Mouse (Mus musculus) brown adipose tissue, adult 24 weeks (tissue): Measurements from ENCODE around the gene Ctsa. TPM values are rescaled to one million over a fixed set of nuclear protein-coding genes. Genes with fewer than 3 reads are reported as not detected.
"Not testable (repeated sequence)": the region's sequence is repeated elsewhere in the genome, so short reads cannot be mapped to it uniquely, and the experiment has no call there.

Experiments used
- H3K27ac ChIP-seq: fragments of 200-500 bp; replicated peaks from 2 replicates; pipeline ENCODE4 v1.5.1; 2012; ENCODE audit warnings: low read depth, mild to moderate bottlenecking, low read length
- H3K4me1 ChIP-seq: fragments of 200-500 bp; 2 replicates; pipeline ENCODE4 v1.6.1; 2012; ENCODE audit warnings: low read length, mixed read lengths; ENCODE audit not compliant: control insufficient read depth, insufficient read depth, insufficient read length
- H3K4me3 ChIP-seq: fragments of 200-500 bp; 2 replicates; pipeline ENCODE4 v1.5.1; 2012; ENCODE audit warnings: low read depth, mild to moderate bottlenecking, low read length, moderate library complexity; ENCODE audit not compliant: insufficient read depth
- polyA plus RNA-seq: library from polyadenylated mRNA; stranded (reverse); fragments of >200 nt; gene quantifications from 2 replicates; pipeline ENCODE4 v1.2.4, GENCODE M21; 2012; ENCODE audit not compliant: missing spikeins, insufficient read depth, insufficient read length

The Ctsa gene
- polyA plus RNA-seq, 1 experiment = 44.9 TPM

- Histone ChIP-seq H3K4me1 (peaks cover 13% of the 10 kb centered on the region; the same call in 1 of the 2 replicates), H3K27ac (peak overlapping the region; percentile 83), H3K4me3 (peak overlapping the region; percentile 36)
These were observed 41.6 kb downstream of the Ctsa start for GRCm38 (mm10) chr2:164874239-164874769.

- H3K4me1 ChIP-seq = peaks cover 13% of the 10 kb centered on the region; the same call in 1 of the 2 replicates
- H3K4me3 ChIP-seq, H3K27ac ChIP-seq: not testable (repeated sequence)
These were observed 43.0 kb downstream of the Ctsa start for GRCm38 (mm10) chr2:164875648-164876047.

- Histone ChIP-seq H3K4me3 (peak overlapping the region; percentile 91; the same call in 1 of the 2 replicates), H3K4me1 (peaks cover 10% of the 10 kb centered on the region; the same call in 1 of the 2 replicates), H3K27ac (peak overlapping the region; percentile 83)
These were observed 44.9 kb downstream of the Ctsa start for GRCm38 (mm10) chr2:164877376-164878215.

- H3K4me3 ChIP-seq = peak overlapping the region; percentile 91
- peaks cover 8% of the 10 kb centered on the region; the same call in 1 of the 2 replicates for H3K4me1 ChIP-seq
- H3K27ac ChIP-seq = peak overlapping the region; percentile 83
These were observed 46.0 kb downstream of the Ctsa start for GRCm38 (mm10) chr2:164878509-164879227.

GRCm38 (mm10) chr2:164879228-164879567, 46.5 kb downstream of the Ctsa start, which contains the start of gene Pcif1:
Pcif1 (plus strand) TSS chr2:164879304.
- Histone ChIP-seq H3K27ac (peak within 1 kb of the TSS; percentile 98), H3K4me3 (peak within 1 kb of the TSS; percentile 91), H3K4me1 (peaks cover 8% of the 10 kb centered on the region; the same call in 1 of the 2 replicates)

GRCm38 (mm10) chr2:164879568-164880277, 47.0 kb downstream of the Ctsa start:
- peak overlapping the region; percentile 91 for H3K4me3 ChIP-seq
- peaks cover 6% of the 10 kb centered on the region; the same call in 1 of the 2 replicates for H3K4me1 ChIP-seq
- H3K27ac ChIP-seq = peak overlapping the region; percentile 98

GRCm38 (mm10) chr2:164882619-164883018, 49.9 kb downstream of the Ctsa start:
- Histone ChIP-seq H3K4me1 (0 out of 2 replicates have a peak, but pooled peaks cover 4% of the 10 kb centered on the region), H3K27ac (no peak overlapping the region), H3K4me3 (no peak overlapping the region)

- H3K27ac ChIP-seq = no peak overlapping the region
- H3K4me1 ChIP-seq = no peaks in the 10 kb centered on the region
- no peak overlapping the region for H3K4me3 ChIP-seq
These were observed 53.1 kb downstream of the Ctsa start for GRCm38 (mm10) chr2:164885788-164886187.

- no peak overlapping the region for H3K4me3 ChIP-seq
- H3K4me1 ChIP-seq = no peaks in the 10 kb centered on the region
- H3K27ac ChIP-seq = no peak overlapping the region
These were observed 53.9 kb downstream of the Ctsa start for GRCm38 (mm10) chr2:164886617-164887016.

- Histone ChIP-seq H3K27ac (no peak overlapping the region), H3K4me1 (no peaks in the 10 kb centered on the region), H3K4me3 (no peak overlapping the region)
These were observed 56.3 kb downstream of the Ctsa start for GRCm38 (mm10) chr2:164888996-164889395.

- no peak overlapping the region for H3K4me3 ChIP-seq
- no peaks in the 10 kb centered on the region for H3K4me1 ChIP-seq
- no peak overlapping the region for H3K27ac ChIP-seq
These were observed 57.3 kb downstream of the Ctsa start for GRCm38 (mm10) chr2:164889960-164890359.

Other genes starting within 250 kb of the Ctsa start
- gene Wfdc6a, start 247.4 kb upstream of the Ctsa start, polyA plus RNA-seq = not detected in 2 replicates
- not detected in 2 replicates for gene Eppin, start 239.3 kb upstream of the Ctsa start, polyA plus RNA-seq
- not detected in 2 replicates for gene Wfdc6b, start 219.4 kb upstream of the Ctsa start, polyA plus RNA-seq
- not detected in 2 replicates for gene Wfdc8, start 219.2 kb upstream of the Ctsa start, polyA plus RNA-seq
- gene Wfdc16, start 194.1 kb upstream of the Ctsa start, polyA plus RNA-seq = not detected in 2 replicates
- gene Wfdc10, start 176.8 kb upstream of the Ctsa start, polyA plus RNA-seq = not detected in 2 replicates
- not detected in 2 replicates for gene Wfdc9, start 176.3 kb upstream of the Ctsa start, polyA plus RNA-seq
- gene Wfdc11, start 158.8 kb upstream of the Ctsa start, polyA plus RNA-seq = not detected in 2 replicates
- gene Wfdc13, start 147.8 kb upstream of the Ctsa start, polyA plus RNA-seq = not detected in 2 replicates
- not detected in 2 replicates for gene Spint4, start 134.4 kb upstream of the Ctsa start, polyA plus RNA-seq
- not detected in 2 replicates for gene Spint5, start 117.6 kb upstream of the Ctsa start, polyA plus RNA-seq
- gene Wfdc3, start 86.9 kb upstream of the Ctsa start, polyA plus RNA-seq = not detected in 2 replicates
- 12.7 and 16.6 TPM in 2 replicates for gene Dnttip1, start 86.9 kb upstream of the Ctsa start, polyA plus RNA-seq
- 1.4 and 3.8 TPM in 2 replicates for gene Ube2c, start 63.0 kb upstream of the Ctsa start, polyA plus RNA-seq
- gene Tnnc2, start 52.9 kb upstream of the Ctsa start, polyA plus RNA-seq = 204 and 410 TPM in 2 replicates
- gene Snx21, start 47.0 kb upstream of the Ctsa start, polyA plus RNA-seq = 28.2 and 36.8 TPM in 2 replicates
- gene Acot8, start 28.0 kb upstream of the Ctsa start, polyA plus RNA-seq = 15.5 and 16.3 TPM in 2 replicates
- 1.5 and 3.6 TPM in 2 replicates for gene Zswim3, start 27.8 kb upstream of the Ctsa start, polyA plus RNA-seq
- 4.1 and 5.3 TPM in 2 replicates for gene Zswim1, start 10.2 kb upstream of the Ctsa start, polyA plus RNA-seq
- gene Spata25, start 4.3 kb upstream of the Ctsa start, polyA plus RNA-seq = not detected in 2 replicates
- 1.1 and 4.1 TPM in 2 replicates for gene Neurl2, start 583 bp downstream of the Ctsa start, polyA plus RNA-seq
- gene Pltp, start 24.8 kb downstream of the Ctsa start, polyA plus RNA-seq = 59.0 and 82.5 TPM in 2 replicates
- 21.6 and 25.6 TPM in 2 replicates for gene Pcif1, start 46.4 kb downstream of the Ctsa start, polyA plus RNA-seq
- gene Zfp335, start 78.9 kb downstream of the Ctsa start, polyA plus RNA-seq = 6.2 and 6.9 TPM in 2 replicates
- 5.8 and 6.9 TPM in 2 replicates for gene Mmp9, start 107.9 kb downstream of the Ctsa start, polyA plus RNA-seq
- gene Slc12a5, start 127.9 kb downstream of the Ctsa start, polyA plus RNA-seq = 1.2 and 1.3 TPM in 2 replicates
- 7.5 TPM in 2 replicates for gene Ncoa5, start 202.0 kb downstream of the Ctsa start, polyA plus RNA-seq
- 1.2 and 2.2 TPM in 2 replicates for gene Cd40, start 222.8 kb downstream of the Ctsa start, polyA plus RNA-seq